Mouse (Mus musculus): ENCODE data around the gene Fam180a.
"Not testable (repeated sequence)": the region's sequence is repeated elsewhere in the genome, so short reads cannot be mapped to it uniquely, and the experiment has no call there.

The Fam180a gene

GRCm38 (mm10) chr6:35326111-35326515, at the start of gene Fam180a:
TSS of gene Fam180a (minus strand) at chr6:35326141.
- DNase-seq (ENCODE audit: low spot score): peak; percentile 30

- no peak for DNase-seq (ENCODE audit: low spot score)
These were observed 48.1 kb upstream of the Fam180a start for GRCm38 (mm10) chr6:35374052-35374451.

GRCm38 (mm10) chr6:35370356-35370755, 44.4 kb upstream of the Fam180a start:
- DNase-seq (ENCODE audit: low spot score): no peak

- DNase-seq (ENCODE audit: low spot score): not testable (repeated sequence)
These were observed 43.8 kb upstream of the Fam180a start for GRCm38 (mm10) chr6:35369578-35370282.

GRCm38 (mm10) chr6:35362596-35362995, 36.7 kb upstream of the Fam180a start:
- no peak for DNase-seq (ENCODE audit: low spot score)

DNA sequence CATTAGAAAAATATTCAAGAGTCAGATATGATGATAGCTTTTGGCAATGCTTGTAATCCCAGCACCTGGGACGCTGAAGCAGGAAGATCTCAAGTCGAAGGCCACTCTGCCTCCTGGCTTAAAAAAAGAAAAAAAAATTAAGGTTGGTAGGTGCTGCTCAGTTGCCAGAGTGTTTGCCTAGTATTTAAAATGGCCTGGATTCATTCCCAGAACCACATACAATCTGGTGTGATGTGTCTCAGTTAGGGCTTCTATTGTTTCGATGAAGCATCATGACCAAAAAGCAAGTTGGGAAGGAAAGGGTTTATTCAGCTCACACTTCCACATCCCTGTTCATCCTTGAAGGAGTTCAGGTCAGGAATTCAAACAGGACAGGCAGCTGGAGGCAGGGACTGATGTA, 29.4 kb upstream of the Fam180a start:
- DNase-seq (ENCODE audit: low spot score): no peak

DNA sequence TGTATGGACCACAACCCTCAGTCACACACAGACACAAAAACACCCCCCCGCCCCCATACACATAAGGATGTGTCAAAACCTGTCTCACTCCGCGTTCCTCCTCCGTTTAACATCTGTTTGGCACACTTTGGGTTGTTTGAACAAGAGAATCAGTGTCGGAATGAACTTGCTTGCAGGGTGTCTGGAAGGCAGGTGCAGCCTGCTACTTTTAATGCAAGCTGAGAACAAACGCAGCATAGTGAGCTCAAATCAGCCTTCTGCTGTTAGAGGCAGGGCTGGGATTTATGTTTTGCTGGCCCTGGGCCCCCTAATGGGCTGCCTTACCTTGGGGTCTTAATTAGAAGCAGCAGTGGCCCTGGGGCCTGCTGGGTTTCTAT, 28.7 kb upstream of the Fam180a start:
- peak; percentile 8 for DNase-seq (ENCODE audit: low spot score)

DNA sequence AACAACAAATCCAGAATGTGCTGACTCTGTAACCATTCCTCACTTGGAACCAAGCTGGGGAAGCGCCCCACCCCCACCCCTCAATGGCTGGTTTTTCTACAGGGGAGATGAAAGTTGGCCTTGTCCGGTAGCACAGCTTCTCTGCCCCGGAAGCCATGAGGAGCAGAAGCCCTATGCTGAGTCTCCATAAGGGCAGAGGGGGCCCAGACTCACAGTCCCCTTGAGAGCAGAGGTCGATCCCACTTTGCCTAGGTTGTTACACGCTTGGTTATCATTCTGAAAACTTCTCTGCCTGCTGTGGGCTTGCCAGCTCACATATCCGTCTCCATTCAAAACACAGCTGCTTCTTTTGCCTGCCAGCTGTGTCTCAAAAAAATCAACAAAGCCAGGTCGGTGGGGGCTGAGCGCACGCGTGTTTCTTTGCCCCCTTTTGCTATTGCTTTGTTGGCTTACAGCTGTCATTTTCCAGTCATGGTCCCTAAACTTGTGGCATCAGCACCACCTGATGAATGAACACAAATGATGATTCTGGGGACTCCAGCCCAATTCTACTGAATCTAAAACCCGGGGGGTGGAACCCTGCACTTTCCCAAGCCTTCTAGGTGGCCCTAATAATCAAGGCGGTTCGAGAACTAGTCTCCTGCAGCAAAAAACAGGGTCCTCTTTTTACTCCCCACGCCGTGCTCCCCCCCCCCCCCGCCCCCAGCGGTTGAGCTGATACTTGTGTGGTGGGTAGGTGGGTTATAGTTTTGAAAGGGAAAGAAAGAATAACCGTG, 28.1 kb upstream of the Fam180a start:
- no peak for DNase-seq (ENCODE audit: low spot score)

- DNase-seq (ENCODE audit: low spot score): no peak
These were observed 27.5 kb upstream of the Fam180a start for GRCm38 (mm10) chr6:35353416-35353815.

GRCm38 (mm10) chr6:35352867-35353266, 26.9 kb upstream of the Fam180a start:
- DNase-seq (ENCODE audit: low spot score): no peak

DNA sequence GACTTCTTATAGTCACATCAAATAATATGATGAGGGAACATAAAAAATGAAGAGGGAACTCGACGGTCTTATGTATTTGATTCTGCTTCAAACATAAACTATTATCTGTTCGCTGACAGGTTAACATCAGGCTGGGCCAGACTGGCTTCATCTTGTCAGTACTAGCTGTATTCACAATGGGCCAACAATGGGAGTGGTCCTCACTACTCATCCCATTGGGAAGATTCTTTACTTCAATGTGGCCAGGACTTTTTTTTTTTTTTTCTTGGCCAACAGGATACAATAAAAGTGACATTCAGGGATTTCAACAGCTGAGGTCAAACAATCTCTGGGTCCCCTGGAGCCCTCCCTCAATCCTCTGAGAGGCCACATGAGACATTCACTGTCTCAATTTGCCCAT, 25.9 kb upstream of the Fam180a start:
- DNase-seq (ENCODE audit: low spot score): no peak

DNA sequence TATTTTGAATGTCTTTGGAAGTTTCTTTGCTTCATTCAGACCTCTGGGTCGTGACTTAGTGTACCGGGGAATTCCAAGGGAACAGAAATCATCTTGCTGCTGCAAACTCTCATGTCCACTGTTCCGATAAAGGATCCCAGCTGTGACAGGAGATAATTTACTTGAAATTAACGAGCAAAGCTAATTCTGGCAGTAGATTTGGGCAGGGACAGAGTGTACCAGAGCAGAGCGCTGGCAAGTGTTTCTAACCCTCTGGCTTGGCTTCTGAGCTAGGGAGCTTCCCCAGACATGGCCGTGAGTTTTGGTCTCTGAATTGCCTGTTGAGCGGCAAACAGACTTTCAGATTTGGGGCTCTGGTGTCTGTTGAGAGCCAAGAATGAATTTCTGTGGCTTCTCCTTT, 23.8 kb upstream of the Fam180a start:
- DNase-seq (ENCODE audit: low spot score): no peak

- DNase-seq (ENCODE audit: low spot score): no peak
These were observed 12.7 kb upstream of the Fam180a start for GRCm38 (mm10) chr6:35338640-35339039.

- DNase-seq (ENCODE audit: low spot score): no peak
These were observed 11.9 kb upstream of the Fam180a start for GRCm38 (mm10) chr6:35337836-35338235.

- no peak for DNase-seq (ENCODE audit: low spot score)
These were observed 9.5 kb upstream of the Fam180a start for GRCm38 (mm10) chr6:35335452-35335851.

- DNase-seq (ENCODE audit: low spot score): no peak
These were observed 8.3 kb upstream of the Fam180a start for GRCm38 (mm10) chr6:35334278-35334677.

GRCm38 (mm10) chr6:35333632-35334031, 7.7 kb upstream of the Fam180a start:
- no peak for DNase-seq (ENCODE audit: low spot score)

DNA sequence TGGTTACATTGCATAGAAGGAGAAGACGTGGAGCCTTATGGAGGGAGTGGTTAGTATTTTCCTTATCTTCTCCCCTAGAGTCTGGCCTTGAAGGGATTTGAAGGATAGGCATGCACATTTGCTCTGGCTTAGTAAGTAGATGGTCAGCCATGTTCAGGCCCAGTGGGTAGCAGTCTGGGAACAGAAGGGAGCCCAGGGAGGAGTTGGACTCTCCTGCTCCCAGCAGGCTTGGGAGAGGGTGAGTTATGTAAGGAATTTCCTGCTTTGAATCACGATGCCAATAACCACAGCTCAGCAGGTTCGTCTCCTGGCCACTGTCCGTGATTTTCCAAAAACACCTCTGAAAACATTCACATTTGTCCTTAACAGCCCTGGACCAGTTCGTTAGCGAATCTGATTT, 4.9 kb upstream of the Fam180a start:
- DNase-seq (ENCODE audit: low spot score): no peak

DNA sequence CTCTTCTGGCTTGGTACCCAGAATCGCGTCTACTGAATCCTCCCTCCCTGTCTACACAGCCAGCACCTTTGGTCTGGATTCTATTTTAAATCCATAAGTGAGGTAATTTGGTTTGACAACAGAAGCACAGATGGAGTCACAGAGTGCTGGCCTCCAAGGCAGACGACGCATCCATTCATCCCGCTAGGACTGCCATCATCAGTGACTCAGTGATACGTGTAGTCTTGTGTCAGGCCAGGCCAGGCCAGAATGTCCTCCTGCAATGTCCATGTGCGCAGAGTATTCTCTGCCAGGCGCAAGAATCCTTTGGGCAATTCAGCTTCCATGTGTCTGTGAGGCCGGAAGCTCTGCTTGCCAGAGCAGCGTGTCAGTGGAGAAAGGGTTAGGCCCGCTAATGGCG, 4.0 kb upstream of the Fam180a start:
- DNase-seq (ENCODE audit: low spot score): no peak

- DNase-seq (ENCODE audit: low spot score): no peak
These were observed 1.6 kb downstream of the Fam180a start for GRCm38 (mm10) chr6:35324306-35324705.

DNA sequence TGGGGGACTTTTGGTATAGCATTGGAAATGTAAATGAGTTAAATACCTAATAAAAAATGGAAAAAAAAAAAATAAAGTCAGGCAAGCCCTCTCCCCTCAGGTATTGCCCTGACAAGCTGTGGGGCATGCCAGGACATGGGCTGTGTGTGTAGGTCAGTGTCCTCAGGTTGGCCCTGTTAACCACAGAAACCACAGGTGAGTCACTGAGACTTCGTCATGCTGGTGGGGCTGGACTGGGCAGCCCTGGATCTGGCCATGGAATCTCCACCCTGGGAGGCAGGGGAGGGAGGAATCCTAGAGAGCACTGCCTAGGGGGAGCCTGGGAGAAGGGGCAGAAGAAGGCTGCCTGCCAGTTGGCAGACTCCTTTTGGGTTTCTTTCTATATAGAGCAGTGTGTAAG, 2.9 kb downstream of the Fam180a start:
- no peak for DNase-seq (ENCODE audit: low spot score)

DNA sequence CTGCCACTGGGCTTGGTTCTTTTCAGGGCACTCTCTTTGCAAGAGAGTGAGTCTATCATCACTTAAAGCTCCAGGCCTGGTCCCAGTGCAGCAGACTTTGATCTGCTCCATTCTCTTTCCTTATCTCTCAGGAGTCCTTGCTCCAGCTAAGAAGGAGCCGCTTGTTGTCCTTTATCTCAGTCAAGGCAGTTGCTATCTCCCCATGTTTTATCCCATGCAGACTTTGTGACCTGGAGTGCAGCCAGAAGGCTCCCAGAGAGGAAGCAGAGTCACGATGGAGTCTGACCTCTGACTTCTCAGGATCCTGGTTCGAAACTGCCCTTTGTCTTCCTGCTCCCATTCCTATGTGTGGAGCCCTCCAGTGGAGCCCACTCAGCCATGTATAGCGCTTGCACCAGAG, 4.8 kb downstream of the Fam180a start:
- no peak for DNase-seq (ENCODE audit: low spot score)

- no peak for DNase-seq (ENCODE audit: low spot score)
These were observed 6.1 kb downstream of the Fam180a start for GRCm38 (mm10) chr6:35319850-35320249.

GRCm38 (mm10) chr6:35313520-35313919, 12.4 kb downstream of the Fam180a start:
- no peak for DNase-seq (ENCODE audit: low spot score)

Data from layer of hippocampus, adult 11-12 months (tissue).